Mouse (Mus musculus): Measurements from ENCODE around the gene Gm8978. TPM values are rescaled to one million over a fixed set of nuclear protein-coding genes. Genes with fewer than 3 reads are reported as not detected.
A peak's percentile ranks its signal among the peaks of the same experiment; 100 is the strongest.
"Not testable (repeated sequence)": the region's sequence is repeated elsewhere in the genome, so short reads cannot be mapped to it uniquely, and the experiment has no call there.

Gene Gm8978
- not detected for total RNA-seq (2021)
- long read RNA-seq, experiment 1 = 0 reads
- long read RNA-seq, experiment 2 = 0 reads

GRCm38 (mm10) chr19:33625152-33625551 is at the start of gene Gm8978:
Gene Gm8978, minus strand, starts transcription at chr19:33625252.
- intact Hi-C loops (cut with DNase I); DNase-seq: not testable (repeated sequence)

- intact Hi-C loops (cut with DNase I) = loop anchor here (10.0 kb wide), 1 partner anchor 205 kb away; no protein-coding TSS in a partner anchor
- DNase-seq = peak; percentile 49 to 61
These were observed 35.3 kb downstream of the Gm8978 start for GRCm38 (mm10) chr19:33589626-33590302.

GRCm38 (mm10) chr19:33568551-33568950 is 56.5 kb downstream of the Gm8978 start:
- intact Hi-C loops (cut with DNase I); DNase-seq: not testable (repeated sequence)

Small RNAs within 50 kb of the gene (microRNA-seq; reads per million reads assigned to microRNA genes)
- 0 reads per million in 2 experiments for gene Gm27440

Other genes starting within 250 kb of the Gm8978 start
- gene Rnls, start 233.0 kb downstream of the Gm8978 start, total RNA-seq (2021) = 10 to 100 TPM; 12.8 to 14.8 TPM
- under 1 TPM; 0.34 to 0.41 TPM for gene Lipo4, start 107.5 kb downstream of the Gm8978 start, total RNA-seq (2021)
- gene Lipo2, start 126.1 kb upstream of the Gm8978 start, total RNA-seq (2021) = under 1 TPM; 0.10 to 0.24 TPM
- 1 to 10 TPM; 9.4 to 9.5 TPM for gene Lipo3, start 136.7 kb upstream of the Gm8978 start, total RNA-seq (2021)
- gene Lipo1, start 162.2 kb upstream of the Gm8978 start, total RNA-seq (2021) = not detected